Mouse (Mus musculus) liver, embryonic 15.5 days (tissue): Measurements from ENCODE around the gene Cysltr1. TPM values are rescaled to one million over a fixed set of nuclear protein-coding genes. Genes with fewer than 3 reads are reported as not detected.

Experiments used
- ATAC-seq: fragments of 200-750 bp; cut with Nextera tagmentation; 2 replicates; pipeline ENCODE4 v1.8.0; 2017; ENCODE audit warnings: moderate number of reproducible peaks, mild to moderate bottlenecking, moderate library complexity; ENCODE audit not compliant: insufficient read depth
- H3K27ac ChIP-seq: fragments of 300-500 bp; sonication (generic); replicated peaks from 2 replicates; pipeline ENCODE4 v1.5.1; 2015; ENCODE audit warnings: mild to moderate bottlenecking, inconsistent platforms
- H3K27me3 ChIP-seq: fragments of 300-500 bp; sonication (generic); 2 replicates; pipeline ENCODE4 v1.6.1; 2015; ENCODE audit warnings: mild to moderate bottlenecking, inconsistent platforms
- H3K36me3 ChIP-seq: fragments of 300-500 bp; sonication (generic); replicated peaks from 2 replicates; pipeline ENCODE4 v1.6.1; 2015; ENCODE audit warnings: moderate library complexity, mild to moderate bottlenecking, inconsistent platforms
- H3K4me1 ChIP-seq: fragments of 300-500 bp; sonication (generic); replicated peaks from 2 replicates; pipeline ENCODE4 v1.6.1; 2015; ENCODE audit warnings: inconsistent platforms
- H3K4me2 ChIP-seq: fragments of 300-500 bp; sonication (generic); 2 replicates; pipeline ENCODE4 v1.6.1; 2015; ENCODE audit warnings: moderate library complexity, mild to moderate bottlenecking, inconsistent platforms
- H3K4me3 ChIP-seq: fragments of 300-500 bp; sonication (generic); replicated peaks from 2 replicates; pipeline ENCODE4 v1.5.1; 2015; ENCODE audit warnings: mild to moderate bottlenecking, inconsistent platforms
- H3K9ac ChIP-seq: fragments of 300-500 bp; sonication (generic); 2 replicates; pipeline ENCODE4 v1.6.1; 2015; ENCODE audit warnings: moderate library complexity, mild to moderate bottlenecking, inconsistent platforms
- H3K9me3 ChIP-seq: fragments of 300-500 bp; sonication (generic); replicated peaks from 2 replicates; pipeline ENCODE4 v1.6.1; 2016; ENCODE audit warnings: inconsistent platforms
- WGBS: fragments of 180-500 bp; shearing (Covaris S2); methylation state at CpG from one replicate; pipeline ENCODE4 v1.1.7; 2015; ENCODE audit warnings: mixed read lengths; ENCODE audit not compliant: insufficient replicate concordance; 5-methylcytosine and 5-hydroxymethylcytosine counted together
- polyA plus RNA-seq: library from polyadenylated mRNA; unstranded; fragments of >200 nt; fragmentation: Nextera tagmentation; extraction: Ambion mirVana; gene quantifications from 2 replicates; pipeline ENCODE4 v1.2.1, GENCODE M21; 2015

Gene Cysltr1
- polyA plus RNA-seq, 1 experiment from 2014 or later: 1.7 TPM

DNA sequence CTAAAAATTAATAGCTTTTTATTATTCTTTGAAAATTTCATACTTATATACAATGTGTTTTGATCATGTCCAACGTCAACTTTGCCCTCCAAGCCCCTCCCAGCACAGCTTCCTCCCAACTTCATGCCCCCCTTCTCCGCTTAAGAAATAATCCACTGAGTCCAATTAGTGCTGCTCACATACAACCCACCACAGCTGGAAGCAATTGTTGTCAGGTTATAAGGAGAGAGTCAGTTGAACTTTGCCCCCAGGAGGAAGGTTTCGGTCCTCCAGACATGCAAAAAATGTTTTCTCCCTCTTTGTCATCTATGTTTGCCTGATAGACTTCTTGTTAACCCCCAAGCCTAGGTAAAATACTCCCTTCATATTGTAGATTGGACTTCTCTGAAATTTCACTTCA, 24.5 kb downstream of the Cysltr1 start:
- Histone ChIP-seq H3K36me3 (no peaks in the 10 kb centered on the region), H3K9me3 (no peaks in the 10 kb centered on the region), H3K4me3 (no peak overlapping the region), H3K27ac (no peak overlapping the region), H3K4me2 (no peak overlapping the region), H3K4me1 (no peaks in the 10 kb centered on the region), H3K27me3 (no peaks in the 10 kb centered on the region), H3K9ac (no peak overlapping the region)
- no peak for ATAC-seq
- WGBS: 59% methylated on average over 3 of the region's 3 CpGs

DNA sequence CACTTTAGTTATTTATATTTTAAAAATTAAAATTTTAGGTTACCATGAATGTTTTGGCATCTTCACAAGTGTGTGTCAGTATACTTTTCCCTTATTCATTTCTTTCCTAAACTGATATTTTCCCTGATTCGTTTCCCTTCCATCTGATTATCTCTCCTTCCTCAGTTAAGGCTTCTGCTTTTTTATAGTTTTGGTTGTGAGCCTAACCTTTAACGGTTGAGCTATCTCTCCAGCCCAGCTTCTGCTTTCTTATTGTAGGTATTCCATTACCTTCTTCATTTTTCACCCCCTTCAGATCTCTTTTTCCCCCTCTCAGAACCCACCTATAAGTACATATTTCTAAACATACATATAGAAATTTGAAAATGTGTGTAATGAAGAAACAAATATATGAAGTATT, 48.0 kb downstream of the Cysltr1 start:
- no peak overlapping the region for H3K27ac ChIP-seq

DNA sequence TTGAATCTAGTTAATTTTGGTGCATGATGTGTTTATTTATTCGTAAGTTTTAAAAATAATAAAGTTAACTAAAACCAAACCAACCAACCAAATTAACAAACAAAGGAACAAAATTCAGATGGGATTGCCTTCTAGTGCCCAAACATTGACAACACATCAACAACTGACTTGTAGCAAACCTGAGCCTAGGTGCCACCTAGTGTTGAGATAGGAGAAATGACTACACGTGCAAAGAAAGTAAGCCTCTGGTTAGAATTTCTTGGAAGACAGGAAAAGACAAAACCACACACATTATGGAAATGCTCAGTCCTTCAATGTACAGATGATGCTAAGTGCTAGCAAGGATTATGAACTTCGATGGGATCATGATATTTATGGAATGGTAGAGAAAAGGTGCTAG, 67.1 kb downstream of the Cysltr1 start:
- Histone ChIP-seq H3K4me1 (no peaks in the 10 kb centered on the region), H3K4me2 (no peak overlapping the region), H3K4me3 (no peak overlapping the region), H3K36me3 (no peaks in the 10 kb centered on the region), H3K9ac (no peak overlapping the region), H3K27me3 (no peaks in the 10 kb centered on the region), H3K9me3 (no peaks in the 10 kb centered on the region), H3K27ac (no peak overlapping the region)
- 20% methylated on average over 3 of the region's 3 CpGs for WGBS
- no peak for ATAC-seq

More for the DNA sequence above, 48.0 kb downstream of the Cysltr1 start:
- Histone ChIP-seq H3K27me3 (no peaks in the 10 kb centered on the region), H3K4me3 (no peak overlapping the region), H3K9me3 (no peaks in the 10 kb centered on the region), H3K36me3 (no peaks in the 10 kb centered on the region), H3K9ac (no peak overlapping the region), H3K4me2 (no peak overlapping the region), H3K4me1 (no peaks in the 10 kb centered on the region)
- WGBS: 42% methylated on average over 2 of the region's 2 CpGs
- ATAC-seq: no peak

Other genes with a start within 250 kb of the Cysltr1 start
- gene Fndc3c1, start 118.3 kb downstream of the Cysltr1 start, polyA plus RNA-seq: 0.21 and 0.55 TPM in 2 replicates
- not detected in 2 replicates for gene Gm5127, start 20.5 kb downstream of the Cysltr1 start, polyA plus RNA-seq
- gene Rtl3, start 237.0 kb upstream of the Cysltr1 start, polyA plus RNA-seq: 4.2 and 5.1 TPM in 2 replicates